Mouse (Mus musculus) C2C12 (cell line): ENCODE results near the gene Adat3.

Source experiments
- CEBPB ChIP-seq: IDR thresholded peaks from one replicate; pipeline ENCODE4 v1.6.1; 2011; ENCODE audit warnings: low read depth, mild to moderate bottlenecking, control low read depth, moderate library complexity
- CTCF ChIP-seq: IDR thresholded peaks from one replicate; pipeline ENCODE4 v1.5.1; 2011; ENCODE audit not compliant: control insufficient read depth, insufficient read depth, insufficient read length
- FOSL1 ChIP-seq: IDR thresholded peaks from one replicate; pipeline ENCODE4 v1.8.0; 2011; ENCODE audit warnings: mild to moderate bottlenecking, low read length; ENCODE audit not compliant: poor library complexity, insufficient read depth, severe bottlenecking
- MAX ChIP-seq: IDR thresholded peaks from one replicate; pipeline ENCODE4 v1.6.1; 2011; ENCODE audit warnings: mild to moderate bottlenecking, control low read depth
- MYOD1 ChIP-seq: IDR thresholded peaks from one replicate; pipeline ENCODE4 v1.6.1; 2011; ENCODE audit warnings: low read depth; ENCODE audit not compliant: control insufficient read depth, insufficient read length
- MYOG ChIP-seq: IDR thresholded peaks from one replicate; pipeline ENCODE4 v1.6.1; 2011; ENCODE audit not compliant: control insufficient read depth, insufficient read length; ENCODE audit errors: extremely low read depth
- USF1 ChIP-seq: IDR thresholded peaks from one replicate; pipeline ENCODE4 v1.6.1; 2011; ENCODE audit warnings: low read depth, mild to moderate bottlenecking, control low read depth, moderate library complexity

DNA sequence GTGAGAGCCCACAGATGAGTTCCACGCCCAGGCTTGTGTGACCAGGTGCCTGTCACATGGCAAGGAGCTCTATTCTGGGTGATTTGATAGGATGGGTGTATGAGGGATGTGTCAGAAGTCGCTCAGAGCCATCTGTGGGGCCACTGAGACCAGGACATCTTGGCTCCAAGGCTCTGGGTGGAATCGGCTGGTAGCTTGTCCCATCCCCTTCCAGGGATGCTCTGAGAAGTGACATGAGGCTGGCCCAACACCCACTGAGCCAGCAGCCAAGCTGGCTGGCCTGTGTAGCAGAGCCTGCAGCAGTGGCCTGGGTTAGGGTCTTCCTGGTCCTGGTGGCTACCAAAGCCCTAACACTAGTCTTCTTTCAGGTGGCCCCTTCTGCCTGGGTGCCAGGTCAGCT lies 5.8 kb downstream of the Adat3 start:
- no peak for TF ChIP-seq CTCF
- no peak for TF ChIP-seq MYOD1
- TF ChIP-seq MAX: no peak
- TF ChIP-seq USF1: no peak
- no peak for TF ChIP-seq MYOG
- no peak for TF ChIP-seq CEBPB
- TF ChIP-seq FOSL1: no peak
